Mouse (Mus musculus) MEL (cell line): ENCODE measurements around the gene Ncoa6. TPM values are rescaled to one million over a fixed set of nuclear protein-coding genes. Genes with fewer than 3 reads are reported as not detected.

Source experiments
- DNase-seq: peaks from one replicate; pipeline ENCODE4 v3.0.0; 2011; ENCODE audit warnings: low read depth, low spot score
- H3K27ac ChIP-seq: 2 replicates; pipeline ENCODE4 v1.5.1; 2012; ENCODE audit warnings: low read depth, mild to moderate bottlenecking, control low read depth, low read length, moderate library complexity; ENCODE audit not compliant: control insufficient read depth
- H3K27me3 ChIP-seq, 2 experiments: fragments of 150-350 bp in 1 of 2; sonication (generic) in 1 of 2; 2 replicates each; pipeline ENCODE4 v1.6.1; 2012; ENCODE audit warnings: low read length in 2 of 2, mild to moderate bottlenecking in 2 of 2, improper control_type of control experiment in 1 of 2, moderate library complexity in 1 of 2; ENCODE audit not compliant: insufficient read depth in 2 of 2, control insufficient read depth in 1 of 2
- H3K36me3 ChIP-seq, 2 experiments: 2 replicates each; pipeline ENCODE4 v1.6.1; 2012 to 2014; ENCODE audit warnings: low read length in 2 of 2, improper control_type of control experiment in 1 of 2, inconsistent platforms in 1 of 2, mild to moderate bottlenecking in 1 of 2; ENCODE audit not compliant: insufficient read depth in 2 of 2, control insufficient read depth in 1 of 2
- H3K4me1 ChIP-seq, 2 experiments: fragments of 150-350 bp in 1 of 2; sonication (generic) in 1 of 2; 2 replicates each; pipeline ENCODE4 v1.6.1; 2012; ENCODE audit warnings: low read length in 2 of 2, improper control_type of control experiment in 1 of 2, mild to moderate bottlenecking in 1 of 2; ENCODE audit not compliant: insufficient read depth in 2 of 2, control insufficient read depth in 1 of 2
- H3K4me3 ChIP-seq, 2 experiments: fragments of 150-350 bp in 1 of 2; sonication (generic) in 1 of 2; 2 replicates each; pipeline ENCODE4 v1.5.1; 2012; ENCODE audit warnings: low read depth in 2 of 2, low read length in 2 of 2, mild to moderate bottlenecking in 2 of 2, moderate library complexity in 2 of 2, control low read depth in 1 of 2, improper control_type of control experiment in 1 of 2; ENCODE audit not compliant: control insufficient read depth in 1 of 2, insufficient read depth in 1 of 2
- H3K79me2 ChIP-seq: 2 replicates; pipeline ENCODE4 v1.6.1; 2012; ENCODE audit warnings: mild to moderate bottlenecking, low read length, moderate library complexity; ENCODE audit not compliant: control insufficient read depth, poor library complexity, insufficient read depth
- H3K9ac ChIP-seq: 2 replicates; pipeline ENCODE4 v1.6.1; 2012; ENCODE audit warnings: low read depth, mild to moderate bottlenecking, control low read depth, low read length, moderate library complexity; ENCODE audit not compliant: control insufficient read depth, poor library complexity, severe bottlenecking
- H3K9me3 ChIP-seq: fragments of 150-350 bp; sonication (generic); replicated peaks from 2 replicates; pipeline ENCODE4 v1.6.1; 2012; ENCODE audit warnings: mild to moderate bottlenecking, low read length, improper control_type of control experiment, moderate library complexity; ENCODE audit not compliant: insufficient read depth
- CTCF ChIP-seq, 3 experiments: IDR thresholded peaks in 2 of 3; conservative IDR thresholded peaks in 1 of 3; 2 replicates each; pipeline ENCODE4 v1.5.1; 2011 to 2012; ENCODE audit warnings: low read length in 3 of 3, low read depth in 2 of 3, mild to moderate bottlenecking in 2 of 3, improper control_type of control experiment in 1 of 3, inconsistent platforms in 1 of 3, mixed read lengths in 1 of 3, moderate library complexity in 1 of 3; ENCODE audit not compliant: control insufficient read depth in 1 of 3, insufficient read depth in 1 of 3, poor library complexity in 1 of 3, severe bottlenecking in 1 of 3
- EP300 ChIP-seq, 2 experiments: IDR thresholded peaks; 2 replicates each; pipeline ENCODE4 v1.6.1; 2011; ENCODE audit warnings: improper control_type of control experiment in 2 of 2, low read length in 2 of 2, low read depth in 1 of 2, mild to moderate bottlenecking in 1 of 2
- ETS1 ChIP-seq: IDR thresholded peaks from 2 replicates; pipeline ENCODE4 v1.6.1; 2012; ENCODE audit warnings: low read depth, mild to moderate bottlenecking, inconsistent platforms, low read length, improper control_type of control experiment, moderate library complexity
- GABPA ChIP-seq: IDR thresholded peaks from 2 replicates; pipeline ENCODE4 v1.6.1; 2012; ENCODE audit warnings: low read depth, mild to moderate bottlenecking, inconsistent platforms, low read length, improper control_type of control experiment, moderate library complexity
- GATA1 ChIP-seq: IDR thresholded peaks from 2 replicates; pipeline ENCODE4 v1.6.1; 2011; ENCODE audit warnings: low read depth, low read length, improper control_type of control experiment
- JUND ChIP-seq: IDR thresholded peaks from 2 replicates; pipeline ENCODE4 v1.6.1; 2011; ENCODE audit warnings: low read depth, mild to moderate bottlenecking, improper control_type of control experiment, low read length
- MAFK ChIP-seq: IDR thresholded peaks from 2 replicates; pipeline ENCODE4 v1.6.1; 2011; ENCODE audit warnings: low read depth, mild to moderate bottlenecking, low read length, improper control_type of control experiment, borderline replicate concordance
- MEF2A ChIP-seq: IDR thresholded peaks from 2 replicates; pipeline ENCODE4 v1.6.1; 2014; ENCODE audit warnings: low read depth, mild to moderate bottlenecking, inconsistent platforms, low read length, improper control_type of control experiment; ENCODE audit not compliant: poor library complexity, insufficient replicate concordance, severe bottlenecking; ENCODE audit errors: extremely low read depth
- MYC ChIP-seq: IDR thresholded peaks from 2 replicates; pipeline ENCODE4 v1.6.1; 2011; ENCODE audit warnings: low read depth, mild to moderate bottlenecking, low read length, improper control_type of control experiment, moderate library complexity
- POLR2AphosphoS2 ChIP-seq: IDR thresholded peaks from 2 replicates; pipeline ENCODE4 v1.6.1; 2011; ENCODE audit warnings: low read length, improper control_type of control experiment
- POLR2AphosphoS5 ChIP-seq: IDR thresholded peaks from 2 replicates; pipeline ENCODE4 v1.6.1; 2012; ENCODE audit warnings: low read depth, borderline replicate concordance, mild to moderate bottlenecking, inconsistent platforms, low read length, moderate library complexity, mixed read lengths
- RCOR1 ChIP-seq: IDR thresholded peaks from 2 replicates; pipeline ENCODE4 v1.6.1; 2012; ENCODE audit warnings: low read depth, mild to moderate bottlenecking, inconsistent platforms, low read length, improper control_type of control experiment
- SIN3A ChIP-seq: IDR thresholded peaks from 2 replicates; pipeline ENCODE4 v1.6.1; 2012; ENCODE audit warnings: low read length, improper control_type of control experiment, inconsistent platforms
- SMC3 ChIP-seq: IDR thresholded peaks from 2 replicates; pipeline ENCODE4 v1.6.1; 2011; ENCODE audit warnings: low read depth, low read length, improper control_type of control experiment
- USF1 ChIP-seq: IDR thresholded peaks from 2 replicates; pipeline ENCODE4 v1.6.1; 2014; ENCODE audit warnings: low read depth, mild to moderate bottlenecking, inconsistent platforms, low read length, improper control_type of control experiment, moderate library complexity
- USF2 ChIP-seq, 2 experiments: IDR thresholded peaks; 2 replicates each; pipeline ENCODE4 v1.6.1; 2011 to 2012; ENCODE audit warnings: improper control_type of control experiment in 2 of 2, low read length in 2 of 2, borderline replicate concordance in 1 of 2, inconsistent platforms in 1 of 2, low read depth in 1 of 2, mild to moderate bottlenecking in 1 of 2; ENCODE audit not compliant: insufficient read depth in 1 of 2
- ZKSCAN1 ChIP-seq: IDR thresholded peaks from 2 replicates; pipeline ENCODE4 v1.6.1; 2012; ENCODE audit warnings: low read depth, mild to moderate bottlenecking, inconsistent platforms, low read length, improper control_type of control experiment, moderate library complexity
- ZNF384 ChIP-seq: IDR thresholded peaks from 2 replicates; pipeline ENCODE4 v1.6.1; 2012; ENCODE audit warnings: low read depth, mild to moderate bottlenecking, inconsistent platforms, low read length, improper control_type of control experiment
- polyA plus RNA-seq, 2 experiments: library from polyadenylated mRNA; stranded (reverse) in 1 of 2; unstranded in 1 of 2; fragments of >175 nt in 1 of 2; fragments of >200 nt in 1 of 2; gene quantifications; 2 replicates each; pipeline versions ENCODE4 v1.2.1 to v1.2.4; 2012; ENCODE audit warnings: low replicate concordance in 2 of 2, low read depth in 1 of 2; ENCODE audit not compliant: insufficient read length in 2 of 2, insufficient read depth in 1 of 2, missing spikeins in 1 of 2
- total RNA-seq: library from RNA; depleted of rRNA; stranded (reverse); fragments of 300-350 nt; gene quantifications from 2 replicates; pipeline ENCODE4 v1.2.3, GENCODE M21; 2012

Gene Ncoa6
- total and polyA plus RNA-seq, 3 experiments = 4.0 to 29.7 TPM; not detected in 1

DNA sequence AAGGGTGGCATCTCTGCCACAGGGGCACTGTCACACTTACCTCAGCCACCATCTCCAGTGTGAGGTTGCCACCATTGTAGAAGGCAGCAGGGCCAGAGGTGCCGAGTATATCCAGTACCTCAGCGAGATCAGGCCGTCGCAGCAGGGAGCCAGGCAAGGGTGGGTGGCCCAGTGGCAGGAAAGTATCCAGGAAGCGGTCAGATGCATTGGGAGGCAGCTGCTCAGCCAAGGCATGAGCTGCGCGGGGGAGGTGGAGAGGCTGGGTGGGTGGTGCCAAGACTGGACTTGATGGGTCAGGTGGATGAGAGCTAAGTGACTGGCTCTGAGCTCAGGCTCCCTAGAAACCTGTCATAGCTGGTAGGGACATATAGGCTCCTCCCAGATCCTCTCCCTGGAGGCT is 28.9 kb upstream of the Ncoa6 start:
- no peak for DNase-seq
- no peaks in the 10 kb centered on the region for H3K79me2 ChIP-seq
- no peak for TF ChIP-seq MYC
- TF ChIP-seq USF1 = no peak
- no peak for TF ChIP-seq ETS1
- H3K9ac ChIP-seq = no peak overlapping the region
- H3K27me3 ChIP-seq = peaks cover 0 to 1% of the 10 kb centered on the region in 2 experiments; a peak in 1 of 4 replicates
- H3K4me1 ChIP-seq = no peaks in the 10 kb centered on the region
- H3K27ac ChIP-seq = no peak overlapping the region
- H3K9me3 ChIP-seq = no peaks in the 10 kb centered on the region
- no peaks in the 10 kb centered on the region for H3K36me3 ChIP-seq
- no peak overlapping the region for H3K4me3 ChIP-seq

DNA sequence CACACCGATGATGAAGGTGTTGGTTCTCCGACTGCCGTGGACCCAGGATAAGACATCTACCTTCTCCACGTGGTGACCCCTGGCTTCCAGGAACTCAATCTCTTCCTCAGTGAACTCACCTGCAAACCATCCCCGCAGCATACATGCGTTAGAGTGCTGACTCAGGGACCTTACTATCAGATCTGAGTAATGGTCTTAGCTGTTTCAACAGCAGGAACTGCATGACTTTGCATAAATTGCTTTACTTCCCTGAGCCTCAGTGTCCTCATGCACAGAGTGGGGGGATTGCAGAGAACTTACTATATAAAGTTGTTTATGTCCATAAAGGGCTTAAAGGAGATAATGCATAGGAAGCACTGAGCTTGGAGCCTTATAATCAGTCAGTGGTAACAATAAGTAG is 17.3 kb upstream of the Ncoa6 start:
- no peaks in the 10 kb centered on the region for H3K27me3 ChIP-seq
- DNase-seq = peak; percentile 59
- no peak overlapping the region for H3K9ac ChIP-seq
- no peaks in the 10 kb centered on the region for H3K79me2 ChIP-seq
- peaks cover 0 to 7% of the 10 kb centered on the region in 2 experiments; a peak in 2 of 4 replicates for H3K36me3 ChIP-seq
- no peaks in the 10 kb centered on the region for H3K9me3 ChIP-seq
- no peak overlapping the region for H3K4me3 ChIP-seq
- peaks cover 5 to 6% of the 10 kb centered on the region in 2 experiments for H3K4me1 ChIP-seq
- TF ChIP-seq POLR2AphosphoS5 (no peak), RCOR1 (0 out of 2 replicates have a peak, but pooled peaks have one; percentile 11), ZNF384 (no peak), ETS1 (peak; percentile 89), SMC3 (no peak), CTCF (IDR thresholded peaks at IDR 0.05 in 2 of 3, conservative IDR thresholded peaks at IDR 0.05 in 1 of 3; ENCODE audit: control insufficient read depth in 1 of 3, insufficient read depth in 1 of 3, low read depth in 2 of 3, low read length in 3 of 3, poor library complexity in 1 of 3, severe bottlenecking in 1 of 3) (no peak), MEF2A (no peak), SIN3A (0 out of 2 replicates have a peak, but pooled peaks have one; percentile 37), POLR2AphosphoS2 (no peak), ZKSCAN1 (no peak), MAFK (peak; percentile 90), GATA1 (peak; percentile 55), JUND (no peak), MYC (peak; percentile 31; the same call in 1 of the 2 replicates), EP300 (IDR thresholded peaks at IDR 0.05; ENCODE audit: low read depth in 1 of 2, low read length in 2 of 2) (peak; percentile 37 to 54; a peak in 3 of 4 replicates), GABPA (peak; percentile 71; the same call in 1 of the 2 replicates), USF2 (IDR thresholded peaks at IDR 0.05; ENCODE audit: borderline replicate concordance in 1 of 2, insufficient read depth in 1 of 2, low read depth in 1 of 2, low read length in 2 of 2) (no peak)
- H3K27ac ChIP-seq = no peak overlapping the region
